In the genomic region with DNA sequence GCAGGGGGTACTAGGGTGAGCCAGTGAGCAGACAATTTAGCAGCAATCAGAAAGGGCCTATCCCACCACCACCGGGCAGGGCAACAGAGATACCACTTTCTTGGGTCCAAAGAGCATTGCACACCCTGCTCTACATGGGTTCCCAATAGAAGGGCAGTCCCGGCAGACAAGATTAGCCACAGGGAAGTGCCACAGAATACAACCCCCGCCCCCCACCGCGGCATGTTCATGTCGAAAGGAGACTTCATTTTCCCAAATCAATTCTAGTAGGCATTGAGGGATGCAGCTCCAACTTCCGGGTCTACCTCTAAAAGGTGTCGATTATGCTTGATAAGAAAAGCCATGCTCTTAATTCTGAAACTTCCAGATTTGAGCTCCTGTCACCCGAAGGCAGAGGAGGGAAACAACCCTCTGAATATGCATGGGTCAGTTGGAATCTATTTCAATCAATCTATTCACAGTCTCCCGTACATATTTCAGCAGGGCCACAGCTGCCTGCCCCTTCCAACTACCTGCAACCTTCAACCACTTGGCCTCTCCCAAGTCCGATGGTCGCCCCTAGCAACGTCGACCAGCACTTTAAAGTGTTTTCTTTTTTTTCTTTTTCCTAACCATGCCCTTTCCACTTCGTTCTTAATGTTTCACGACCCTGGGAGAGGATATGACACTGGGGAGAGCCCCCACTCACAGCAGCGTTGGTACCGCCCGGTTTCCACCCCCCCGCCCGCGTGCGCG, we compare ENCODE assay signal across 8 mouse cellular contexts. TPM values are rescaled to one million over a fixed set of nuclear protein-coding genes. Genes with fewer than 3 reads are reported as not detected.
DNase-seq lines count a peak whose midpoint lies in the region; ATAC-seq and TF ChIP-seq lines count a peak whose summit lies in the region.

No protein-coding gene starts in this region.

- H3K4me1 ChIP-seq in lung, embryonic 14.5 days (ENCODE audit: insufficient read depth): no peaks in the 10 kb centered on the region
- H3K4me1 ChIP-seq in embryonic facial prominence, embryonic 14.5 days (ENCODE audit: control insufficient read depth, insufficient read depth, low read length): peaks cover 6% of the 10 kb centered on the region
- peaks cover 25% of the 10 kb centered on the region for H3K4me1 ChIP-seq in midbrain, embryonic 15.5 days

- intact Hi-C loops in gastrocnemius, postnatal 14 days (cut with DNase I; ENCODE audit: low total_unique reads): no loop called here

- no peak for ATAC-seq in lung, embryonic 14.5 days (ENCODE audit: insufficient read depth)
- ATAC-seq in embryonic facial prominence, embryonic 14.5 days (ENCODE audit: low read depth): peak; percentile 3
- ATAC-seq in midbrain, embryonic 15.5 days (replicated peaks): peak; percentile 46

- no peaks in the 10 kb centered on the region for H3K27me3 ChIP-seq in lung, embryonic 14.5 days (ENCODE audit: insufficient read depth, low read length)
- no peaks in the 10 kb centered on the region for H3K27me3 ChIP-seq in embryonic facial prominence, embryonic 14.5 days (replicated peaks; ENCODE audit: control insufficient read depth, insufficient read depth, low read length)
- H3K27me3 ChIP-seq in midbrain, embryonic 15.5 days (replicated peaks): no peaks in the 10 kb centered on the region

- peak overlapping the region; percentile 68 for H3K4me3 ChIP-seq in lung, embryonic 14.5 days (ENCODE audit: low read depth, low read length)
- peak overlapping the region; percentile 76 for H3K4me3 ChIP-seq in embryonic facial prominence, embryonic 14.5 days (ENCODE audit: low read depth, low read length)
- H3K4me3 ChIP-seq in midbrain, embryonic 15.5 days: peak overlapping the region; percentile 78

- H3K9ac ChIP-seq in lung, embryonic 14.5 days: peak overlapping the region; percentile 83
- H3K9ac ChIP-seq in embryonic facial prominence, embryonic 14.5 days (ENCODE audit: low read depth, low read length): peak overlapping the region; percentile 87
- peak overlapping the region; percentile 67 for H3K9ac ChIP-seq in midbrain, embryonic 15.5 days

- peaks cover 43% of the 10 kb centered on the region for H3K36me3 ChIP-seq in lung, embryonic 14.5 days (ENCODE audit: insufficient read depth)
- H3K36me3 ChIP-seq in embryonic facial prominence, embryonic 14.5 days (ENCODE audit: control insufficient read depth, insufficient read depth, low read length): peaks cover 43% of the 10 kb centered on the region
- peaks cover 21% of the 10 kb centered on the region for H3K36me3 ChIP-seq in midbrain, embryonic 15.5 days (replicated peaks)

- H3K9me3 ChIP-seq in lung, embryonic 14.5 days (ENCODE audit: low read depth, low read length): no peaks in the 10 kb centered on the region
- no peaks in the 10 kb centered on the region for H3K9me3 ChIP-seq in embryonic facial prominence, embryonic 14.5 days (ENCODE audit: control insufficient read depth, low read length)
- no peaks in the 10 kb centered on the region for H3K9me3 ChIP-seq in midbrain, embryonic 15.5 days

- H3K4me2 ChIP-seq in lung, embryonic 14.5 days: peak overlapping the region; percentile 62
- H3K4me2 ChIP-seq in embryonic facial prominence, embryonic 14.5 days (ENCODE audit: low read depth, low read length): peak overlapping the region; percentile 79
- peak overlapping the region; percentile 89 for H3K4me2 ChIP-seq in midbrain, embryonic 15.5 days

- peak overlapping the region; percentile 91 for H3K27ac ChIP-seq in lung, embryonic 14.5 days (ENCODE audit: low read depth)
- peak overlapping the region; percentile 88 for H3K27ac ChIP-seq in embryonic facial prominence, embryonic 14.5 days (replicated peaks; ENCODE audit: low read depth, low read length)
- H3K27ac ChIP-seq in midbrain, embryonic 15.5 days: peak overlapping the region; percentile 95

- no peak for DNase-seq in lung, embryonic 14.5 days
- DNase-seq in lung, postnatal 36 days: no peak
- peak; percentile 6 for DNase-seq in embryonic facial prominence, embryonic 14.5 days (ENCODE audit: low spot score)
- DNase-seq in hindlimb bud, embryonic 11.5 days (ENCODE audit: extremely low spot score, low read depth, low spot score): peak; percentile 58
- DNase-seq in layer of hippocampus, adult 18-20 months (ENCODE audit: low spot score in 2 of 2): no peak
- DNase-seq in gastrocnemius, postnatal 14 days: no peak
- DNase-seq in gastrocnemius, postnatal 10 days: no peak

- WGBS in lung, embryonic 14.5 days: 3% methylated on average over 24 of the region's 24 CpGs
- 4% methylated on average over 24 of the region's 24 CpGs for WGBS in embryonic facial prominence, embryonic 14.5 days
- WGBS in midbrain, embryonic 15.5 days: 3% methylated on average over 24 of the region's 24 CpGs

- TF ChIP-seq CTCF in lung, embryonic 14.5 days (IDR thresholded peaks at IDR 0.05; ENCODE audit: low read depth): no peak

RNA-seq across cellular contexts. Expression of a gene that starts 0.7 kb away (rescaled TPM):
- polyA plus RNA-seq in lung, embryonic 14.5 days (2014; fragmentation: Nextera tagmentation; extraction: Ambion mirVana): 2.3 and 3.0 TPM in 2 replicates
- 1.2 and 1.4 TPM in 2 replicates for polyA plus RNA-seq in embryonic facial prominence, embryonic 14.5 days (2014; fragmentation: Nextera tagmentation; extraction: Ambion mirVana)
- polyA plus RNA-seq in midbrain, embryonic 15.5 days (2015; fragmentation: Nextera tagmentation; extraction: Ambion mirVana): 2.2 and 2.3 TPM in 2 replicates
- total RNA-seq in layer of hippocampus, adult 18-20 months (2021): 1 to 10 TPM; 2.2 to 2.7 TPM
- total RNA-seq in gastrocnemius, postnatal 14 days (2021): 1 to 10 TPM in 1 of 2 experiments, under 1 TPM in 1; 0.92 to 1.1 TPM
- total RNA-seq in gastrocnemius, postnatal 10 days (2021): 1 to 10 TPM in 1 of 2 experiments, under 1 TPM in 1; 0.61 to 1.2 TPM

RNA-seq across cellular contexts. Expression of a gene that starts 0.7 kb away (rescaled TPM):
- 106 and 113 TPM in 2 replicates for polyA plus RNA-seq in lung, embryonic 14.5 days (2014; fragmentation: Nextera tagmentation; extraction: Ambion mirVana)
- polyA plus RNA-seq in embryonic facial prominence, embryonic 14.5 days (2014; fragmentation: Nextera tagmentation; extraction: Ambion mirVana): 64.2 and 71.4 TPM in 2 replicates
- 35.0 and 36.1 TPM in 2 replicates for polyA plus RNA-seq in midbrain, embryonic 15.5 days (2015; fragmentation: Nextera tagmentation; extraction: Ambion mirVana)
- 10 to 100 TPM; 32.9 TPM for total RNA-seq in layer of hippocampus, adult 18-20 months (2021)
- total RNA-seq in gastrocnemius, postnatal 14 days (2021): 10 to 100 TPM; 16.2 to 19.6 TPM
- 10 to 100 TPM; 22.1 to 25.6 TPM for total RNA-seq in gastrocnemius, postnatal 10 days (2021)

RNA-seq across cellular contexts. Expression of a gene that starts 17.7 kb away (rescaled TPM):
- polyA plus RNA-seq in lung, embryonic 14.5 days (2014; fragmentation: Nextera tagmentation; extraction: Ambion mirVana): 59.4 and 66.1 TPM in 2 replicates
- 60.8 and 62.7 TPM in 2 replicates for polyA plus RNA-seq in embryonic facial prominence, embryonic 14.5 days (2014; fragmentation: Nextera tagmentation; extraction: Ambion mirVana)
- polyA plus RNA-seq in midbrain, embryonic 15.5 days (2015; fragmentation: Nextera tagmentation; extraction: Ambion mirVana): 70.1 and 70.5 TPM in 2 replicates
- 10 to 100 TPM; 54.0 to 65.5 TPM for total RNA-seq in layer of hippocampus, adult 18-20 months (2021)
- 10 to 100 TPM; 25.5 to 26.5 TPM for total RNA-seq in gastrocnemius, postnatal 14 days (2021)
- 10 to 100 TPM; 24.2 to 24.9 TPM for total RNA-seq in gastrocnemius, postnatal 10 days (2021)

RNA-seq across cellular contexts. Expression of a gene that starts 18.2 kb away (rescaled TPM):
- polyA plus RNA-seq in lung, embryonic 14.5 days (2014; fragmentation: Nextera tagmentation; extraction: Ambion mirVana): 0.22 and 0.78 TPM in 2 replicates
- polyA plus RNA-seq in embryonic facial prominence, embryonic 14.5 days (2014; fragmentation: Nextera tagmentation; extraction: Ambion mirVana): 0.24 TPM in 1 of 2 replicates, not detected in the other
- polyA plus RNA-seq in midbrain, embryonic 15.5 days (2015; fragmentation: Nextera tagmentation; extraction: Ambion mirVana): 1.9 and 2.4 TPM in 2 replicates
- total RNA-seq in layer of hippocampus, adult 18-20 months (2021): 1 to 10 TPM; 1.6 to 2.9 TPM
- total RNA-seq in gastrocnemius, postnatal 14 days (2021): under 1 TPM in 1 of 2 experiments, not detected in 1; 0.13 TPM
- under 1 TPM; 0.14 to 0.32 TPM for total RNA-seq in gastrocnemius, postnatal 10 days (2021)

RNA-seq across cellular contexts. Expression of a gene that starts 24.2 kb away (rescaled TPM):
- 1.4 TPM in 1 of 2 replicates, not detected in the other for polyA plus RNA-seq in lung, embryonic 14.5 days (2014; fragmentation: Nextera tagmentation; extraction: Ambion mirVana)
- 0.87 and 1.2 TPM in 2 replicates for polyA plus RNA-seq in embryonic facial prominence, embryonic 14.5 days (2014; fragmentation: Nextera tagmentation; extraction: Ambion mirVana)
- 0.86 and 3.1 TPM in 2 replicates for polyA plus RNA-seq in midbrain, embryonic 15.5 days (2015; fragmentation: Nextera tagmentation; extraction: Ambion mirVana)
- not detected for total RNA-seq in layer of hippocampus, adult 18-20 months (2021)
- total RNA-seq in gastrocnemius, postnatal 14 days (2021): not detected
- not detected for total RNA-seq in gastrocnemius, postnatal 10 days (2021)

Comparison
In these comparisons a context has a peak if more than half of its experiments do, and no peak if none do; other contexts are left out.
1. DNase-seq: peak in embryonic facial prominence, embryonic 14.5 days (single experiment) and hindlimb bud, embryonic 11.5 days (single experiment); none in lung, embryonic 14.5 days (single experiment), lung, postnatal 36 days (single experiment), layer of hippocampus, adult 18-20 months (0 of 2), gastrocnemius, postnatal 14 days (single experiment) and gastrocnemius, postnatal 10 days (single experiment).
2. Peak in every context shown above with its lines, with median percentiles within 50 percentile points of each other: H3K27ac ChIP-seq, H3K4me2 ChIP-seq, H3K4me3 ChIP-seq and H3K9ac ChIP-seq.